In genomic region chr11:60273273-60273805, GRCm38 (mm10) we compare ENCODE assay signal across 9 mouse cellular contexts. TPM values are rescaled to one million over a fixed set of nuclear protein-coding genes. Genes with fewer than 3 reads are reported as not detected.
DNase-seq lines count a peak whose midpoint lies in the region; ATAC-seq lines count a peak whose summit lies in the region.
"Had no signal": no experiment of that assay in that cellular context is flagged by ENCODE, and none has a peak within 500 bp of the region (broad histone marks: within the 10 kb centered on the region; RNA-seq: fewer than 3 reads in every experiment).

No protein-coding gene starts in this region.

- ATAC-seq in kidney, embryonic 14.5 days (ENCODE audit: low FRiP score, low TSS enrichment), result no peak
- ATAC-seq in lung, embryonic 16.5 days (ENCODE audit: low read depth), result peak; percentile 79

- 40% methylated on average over 5 of the region's 5 CpGs for WGBS in kidney, embryonic 14.5 days
- 33% methylated on average over 5 of the region's 5 CpGs for WGBS in lung, embryonic 16.5 days

- peaks cover 3% of the 10 kb centered on the region; the same call in 1 of the 2 replicates for H3K36me3 ChIP-seq in kidney, embryonic 14.5 days (ENCODE audit: control insufficient read depth, insufficient read depth, low read length)
- no peaks in the 10 kb centered on the region for H3K36me3 ChIP-seq in lung, embryonic 16.5 days (ENCODE audit: control insufficient read depth, insufficient read depth, low read length)

- H3K9ac ChIP-seq in kidney, embryonic 14.5 days (ENCODE audit: low read depth, low read length), result no peak overlapping the region
- H3K9ac ChIP-seq in lung, embryonic 16.5 days (ENCODE audit: low read length), result no peak overlapping the region
- H3K9ac ChIP-seq: liver, embryonic 14.5 days had no signal

- peak overlapping the region; percentile 60 for H3K27ac ChIP-seq in kidney, embryonic 14.5 days (ENCODE audit: low read depth, low read length)
- peak overlapping the region; percentile 88 for H3K27ac ChIP-seq in lung, embryonic 16.5 days (ENCODE audit: low read length)
- H3K27ac ChIP-seq: liver, embryonic 14.5 days had no signal

- no peak overlapping the region for H3K4me2 ChIP-seq in kidney, embryonic 14.5 days (replicated peaks; ENCODE audit: low read depth, low read length)
- no peak overlapping the region for H3K4me2 ChIP-seq in lung, embryonic 16.5 days (ENCODE audit: low read depth, low read length)

- DNase-seq in kidney, postnatal 25 days, result no peak
- peak; percentile 84 for DNase-seq in adrenal gland, adult 8-10 months
- DNase-seq in forelimb bud, embryonic 11.5 days (ENCODE audit: low read depth, low spot score), result peak; percentile 73
- DNase-seq in layer of hippocampus, adult 11-12 months (ENCODE audit: low spot score), result no peak
- no peak for DNase-seq in testis, postnatal 14 days (ENCODE audit: low spot score)
- DNase-seq in gastrocnemius, adult 8-10 months (ENCODE audit: low spot score in 2 of 2), result no peak

- H3K9me3 ChIP-seq in kidney, embryonic 14.5 days (ENCODE audit: control insufficient read depth, low read length), result no peaks in the 10 kb centered on the region
- no peaks in the 10 kb centered on the region for H3K9me3 ChIP-seq in lung, embryonic 16.5 days (ENCODE audit: control insufficient read depth, low read length)

- peaks cover 8% of the 10 kb centered on the region for H3K4me1 ChIP-seq in kidney, embryonic 14.5 days (ENCODE audit: control insufficient read depth, insufficient read depth, low read length)
- peaks cover 12% of the 10 kb centered on the region for H3K4me1 ChIP-seq in lung, embryonic 16.5 days (replicated peaks; ENCODE audit: control insufficient read depth, insufficient read depth, low read length)

- H3K27me3 ChIP-seq in kidney, embryonic 14.5 days (ENCODE audit: control insufficient read depth, insufficient read depth, low read length), result no peaks in the 10 kb centered on the region
- no peaks in the 10 kb centered on the region for H3K27me3 ChIP-seq in lung, embryonic 16.5 days (ENCODE audit: control insufficient read depth, insufficient read depth, low read depth, low read length)

- H3K4me3 ChIP-seq in kidney, embryonic 14.5 days (ENCODE audit: low read length), result no peak overlapping the region
- H3K4me3 ChIP-seq in lung, embryonic 16.5 days (ENCODE audit: low read length), result no peak overlapping the region

RNA-seq across cellular contexts. Expression of gene Srebf1, which starts 51.0 kb away (rescaled TPM):
- 58.8 and 60.1 TPM in 2 replicates for polyA plus RNA-seq in kidney, embryonic 14.5 days (2014; fragmentation: Nextera tagmentation; extraction: Ambion mirVana)
- 100 to 1,000 TPM; 165 to 367 (median 213) TPM for total RNA-seq in adrenal gland, adult 8-10 months (2022)
- 65.9 and 74.3 TPM in 2 replicates for polyA plus RNA-seq in lung, embryonic 16.5 days (2015; fragmentation: Nextera tagmentation; extraction: Ambion mirVana)
- total RNA-seq in gastrocnemius, adult 8-10 months (2022), result 10 to 100 TPM; 35.4 to 57.5 (median 43.5) TPM

Comparison
In these comparisons a context has a peak if more than half of its experiments do, and no peak if none do; other contexts are left out.
1. DNase-seq: peak in adrenal gland, adult 8-10 months (single experiment) and forelimb bud, embryonic 11.5 days (single experiment); none in kidney, postnatal 25 days (0 of 2), layer of hippocampus, adult 11-12 months (single experiment), testis, postnatal 14 days (single experiment) and gastrocnemius, adult 8-10 months (0 of 2).